Mouse (Mus musculus): ENCODE measurements around the gene Nav1.

DNA sequence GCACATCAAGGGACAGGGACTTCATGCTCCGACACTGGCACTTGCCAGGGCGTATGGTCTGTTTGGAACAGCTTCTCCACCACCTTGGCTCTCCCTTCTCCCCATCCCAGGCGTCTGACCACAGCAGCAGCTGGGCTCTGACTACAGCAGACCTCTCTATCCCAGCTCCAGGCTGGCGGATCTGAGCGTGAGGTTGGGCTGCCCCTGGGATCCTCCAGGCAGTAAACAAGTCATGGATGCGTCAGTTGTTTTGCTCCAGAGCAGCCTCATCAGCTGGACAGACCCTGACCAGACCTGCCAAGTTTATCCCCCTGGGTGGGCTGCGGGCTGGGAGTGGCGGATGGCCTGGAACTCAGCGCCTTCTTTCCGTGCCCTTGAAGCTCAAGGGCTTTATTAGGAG lies 76.0 kb downstream of the Nav1 start:
- TF ChIP-seq EP300 (optimal IDR thresholded peaks at IDR 0.05) (no peak), CTCF (IDR thresholded peaks at IDR 0.05; ENCODE audit: low read depth) (no peak)

Measured in stomach, postnatal 0 days (tissue).